Mouse (Mus musculus): ENCODE measurements at regions not wholly inside any gene's neighbourhood (a gene's known extent, or its start where the extent isn't known, plus 50 kb on each side); places are given as distances from the start of the nearest gene placed in this dataset.

GRCm38 (mm10) chr14:114808621-114809020, 283.4 kb upstream of the Gpc5 start:
- DNase-seq (ENCODE audit: extremely low spot score), result no peak

DNA sequence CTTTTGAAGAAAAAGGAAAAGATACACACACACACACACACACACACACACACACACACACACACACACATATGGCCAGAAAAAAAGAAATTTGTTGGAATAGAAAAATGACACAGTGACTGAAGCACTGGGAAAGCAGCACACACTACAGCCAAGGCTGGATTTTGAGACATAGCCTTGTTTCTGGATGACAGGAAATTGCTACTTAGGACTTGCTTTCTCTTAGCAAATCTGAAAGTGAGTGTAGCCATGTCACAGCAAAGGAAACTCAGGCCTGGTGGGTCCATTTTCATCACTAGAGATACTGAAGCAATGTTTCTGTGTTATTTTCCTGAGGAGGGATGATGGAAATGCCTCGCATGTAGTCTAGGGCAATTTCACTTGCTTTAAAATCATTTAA, 271.3 kb upstream of the Gpc5 start:
- peak; percentile 44 for DNase-seq (ENCODE audit: extremely low spot score)

DNA sequence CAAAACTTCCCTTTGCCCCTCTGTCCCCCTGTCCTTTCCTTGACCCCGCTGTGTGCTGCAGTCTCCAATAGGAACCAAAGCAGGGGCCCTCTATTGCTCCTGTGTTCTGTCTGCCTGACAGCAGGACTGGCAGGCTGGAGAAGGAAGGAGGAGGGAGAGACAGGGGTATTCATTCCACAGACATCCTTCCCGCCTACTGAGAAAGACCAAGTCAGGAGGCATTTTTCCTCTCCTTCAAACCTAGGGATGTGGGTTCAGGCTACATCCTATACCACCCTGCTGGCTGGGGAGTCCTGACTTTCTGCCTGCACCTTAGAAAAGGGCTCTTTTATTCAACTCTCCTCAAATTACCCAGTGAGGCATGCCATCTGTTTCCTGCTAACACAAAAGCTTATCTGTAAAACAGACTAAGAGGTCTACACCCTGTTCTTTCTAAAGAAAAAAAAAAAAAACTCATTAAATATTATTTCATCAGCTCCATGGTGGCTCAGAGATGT, 270.9 kb upstream of the Gpc5 start:
- DNase-seq (ENCODE audit: extremely low spot score), result peak; percentile 77

- no peak for DNase-seq (ENCODE audit: extremely low spot score)
Observed at GRCm38 (mm10) chr14:114821672-114822071, 270.3 kb upstream of the Gpc5 start.

DNA sequence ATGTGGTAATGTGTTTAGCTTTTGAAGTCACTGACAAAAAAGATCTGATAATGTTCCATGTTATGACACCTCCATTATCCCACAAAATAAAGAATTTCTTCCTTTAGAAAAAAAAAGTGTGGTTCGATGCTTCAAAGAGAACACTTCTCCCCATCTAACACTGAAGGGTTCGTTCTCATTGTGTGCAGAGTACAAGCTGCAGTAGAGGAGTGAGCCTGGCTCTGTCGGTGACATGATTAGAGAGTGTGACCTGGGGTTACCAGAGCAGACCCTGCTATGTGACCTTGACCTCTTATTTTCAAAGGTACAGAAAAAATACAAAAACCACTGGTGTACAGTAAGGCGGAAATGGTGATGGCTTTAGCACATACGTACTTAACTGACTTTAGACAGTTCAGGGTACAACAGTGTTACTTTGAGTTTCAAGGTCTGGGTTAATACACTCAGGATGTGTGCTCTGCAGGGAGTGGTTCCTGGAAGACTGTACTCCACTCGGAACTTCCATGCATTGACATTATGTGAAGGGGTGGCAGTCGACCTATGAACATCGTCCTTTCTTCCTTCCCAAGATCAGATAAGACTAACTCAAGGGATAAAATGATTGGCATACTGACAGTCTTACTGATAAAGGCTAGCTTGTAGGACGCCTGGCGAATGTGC, 265.2 kb upstream of the Gpc5 start:
- peak; percentile 8 for DNase-seq (ENCODE audit: extremely low spot score)

- peak; percentile 61 for DNase-seq (ENCODE audit: extremely low spot score)
Observed at GRCm38 (mm10) chr14:114829310-114829709, 262.7 kb upstream of the Gpc5 start.

GRCm38 (mm10) chr14:114832987-114833386, 259.0 kb upstream of the Gpc5 start:
- DNase-seq (ENCODE audit: extremely low spot score), result no peak

GRCm38 (mm10) chr14:114836723-114837349, 255.2 kb upstream of the Gpc5 start:
- DNase-seq (ENCODE audit: extremely low spot score), result no peak

DNA sequence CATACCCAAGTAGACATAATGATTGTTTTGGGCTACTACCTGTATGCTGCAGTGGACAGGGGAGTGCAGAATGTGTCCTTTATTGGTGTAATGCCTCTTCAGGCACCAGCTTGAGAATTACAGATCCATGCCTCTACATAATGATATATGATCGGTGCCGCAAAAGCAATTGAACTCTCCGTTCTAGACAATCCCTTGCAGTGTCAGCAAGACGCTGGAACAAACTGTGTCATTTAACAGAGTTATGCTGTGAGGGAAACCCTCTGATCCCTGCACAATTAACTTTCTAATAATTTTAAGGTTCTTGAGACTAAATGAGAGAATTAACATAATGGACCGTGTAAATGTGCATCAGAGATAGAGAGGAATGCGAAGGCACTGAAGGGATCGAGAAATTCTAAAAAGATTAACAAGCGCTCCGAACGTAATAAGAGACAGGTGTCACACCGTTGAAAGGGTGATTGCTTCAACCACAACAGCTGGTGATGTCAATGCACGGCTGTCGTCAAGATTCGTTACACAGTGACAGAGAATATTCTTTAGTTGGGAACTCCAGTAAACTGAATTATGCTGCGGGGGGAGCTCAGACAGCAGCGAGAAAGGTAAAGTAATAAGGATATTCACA, 254.3 kb upstream of the Gpc5 start:
- no peak for DNase-seq (ENCODE audit: extremely low spot score)

DNA sequence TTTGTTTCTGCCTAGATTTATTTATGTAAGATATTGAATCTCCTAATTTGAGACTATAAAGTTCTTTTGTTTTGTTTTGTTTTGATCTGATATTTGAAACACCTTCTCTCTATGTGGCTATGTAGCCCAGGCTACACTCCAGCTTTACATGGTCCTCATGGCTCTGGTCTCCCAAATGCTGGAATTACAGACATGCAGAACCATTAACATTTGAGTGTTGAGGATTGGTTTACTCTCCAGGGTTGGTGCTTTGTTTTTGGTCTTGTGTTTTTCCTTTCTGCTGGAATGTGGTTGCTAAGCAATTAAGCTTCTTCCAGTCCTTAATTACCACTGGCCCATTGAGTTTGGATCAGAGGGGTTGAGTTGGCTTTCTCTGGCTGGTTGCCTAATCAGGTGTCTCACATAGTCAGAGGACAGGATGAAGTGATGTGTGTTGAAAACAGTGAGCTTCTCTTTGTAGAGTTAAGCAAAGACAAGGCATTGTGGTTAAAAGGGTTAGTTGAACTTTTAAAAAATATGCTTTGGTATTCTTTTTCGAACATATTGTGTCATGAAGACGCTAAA, 252.6 kb upstream of the Gpc5 start:
- DNase-seq (ENCODE audit: extremely low spot score), result no peak

DNA sequence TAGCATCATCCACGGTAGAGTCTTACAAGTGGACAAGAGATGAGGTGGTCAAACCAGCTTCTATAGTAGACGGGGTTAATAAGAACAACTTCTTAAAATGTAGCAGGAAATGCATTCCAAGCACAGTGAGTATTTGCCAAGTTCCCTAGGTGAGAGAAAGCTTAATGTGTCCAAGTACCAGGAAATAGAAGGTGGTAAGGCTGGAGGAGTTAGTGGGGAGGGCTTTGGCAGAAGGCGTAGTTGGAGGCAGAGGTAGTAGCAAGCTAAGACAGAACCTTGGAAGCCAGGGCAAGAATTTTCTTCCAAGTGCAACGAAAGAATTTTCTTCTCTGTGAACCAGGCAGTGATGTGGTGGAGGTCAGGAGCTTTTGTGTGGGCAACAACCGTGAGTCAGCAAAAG, 251.2 kb upstream of the Gpc5 start:
- no peak for DNase-seq (ENCODE audit: extremely low spot score)

GRCm38 (mm10) chr14:114841552-114841951, 250.5 kb upstream of the Gpc5 start:
- no peak for DNase-seq (ENCODE audit: extremely low spot score)

GRCm38 (mm10) chr14:114842327-114842726, 249.7 kb upstream of the Gpc5 start:
- no peak for DNase-seq (ENCODE audit: extremely low spot score)

GRCm38 (mm10) chr14:114843105-114843743, 248.8 kb upstream of the Gpc5 start:
- DNase-seq (ENCODE audit: extremely low spot score), result no peak

DNA sequence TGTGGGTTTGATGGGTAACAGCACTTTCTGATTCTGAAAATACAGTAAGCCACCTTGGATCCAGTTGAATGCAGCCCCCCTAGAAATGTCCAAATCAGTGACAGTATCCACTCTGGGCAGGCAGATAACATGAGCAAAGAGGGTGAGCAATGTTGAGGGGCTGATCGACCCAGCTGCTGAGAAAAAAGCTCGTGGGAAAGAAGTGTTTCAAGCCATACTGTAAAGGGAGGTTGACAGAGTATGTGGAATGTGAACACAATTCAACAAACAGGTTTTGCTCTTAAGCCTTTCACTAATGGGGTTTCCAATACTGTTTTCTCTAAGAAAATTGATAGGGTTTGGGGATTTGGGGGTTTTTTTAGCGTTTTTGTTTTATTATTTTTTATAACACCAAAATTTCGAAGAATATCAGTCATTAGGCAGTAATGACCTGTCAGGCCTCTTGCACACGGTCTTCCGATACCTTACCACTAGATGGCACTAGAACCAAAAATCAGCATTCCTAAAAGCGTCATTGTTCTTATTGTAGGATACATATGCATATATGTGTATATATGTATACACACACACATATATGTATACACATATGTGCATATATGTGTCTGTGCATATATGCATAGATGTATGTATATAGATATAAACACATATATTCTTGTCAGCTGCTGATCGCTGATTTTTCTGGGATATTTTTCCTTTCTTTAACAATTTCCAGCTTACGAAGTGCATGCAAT, 237.5 kb upstream of the Gpc5 start:
- DNase-seq (ENCODE audit: extremely low spot score), result peak; percentile 51

DNA sequence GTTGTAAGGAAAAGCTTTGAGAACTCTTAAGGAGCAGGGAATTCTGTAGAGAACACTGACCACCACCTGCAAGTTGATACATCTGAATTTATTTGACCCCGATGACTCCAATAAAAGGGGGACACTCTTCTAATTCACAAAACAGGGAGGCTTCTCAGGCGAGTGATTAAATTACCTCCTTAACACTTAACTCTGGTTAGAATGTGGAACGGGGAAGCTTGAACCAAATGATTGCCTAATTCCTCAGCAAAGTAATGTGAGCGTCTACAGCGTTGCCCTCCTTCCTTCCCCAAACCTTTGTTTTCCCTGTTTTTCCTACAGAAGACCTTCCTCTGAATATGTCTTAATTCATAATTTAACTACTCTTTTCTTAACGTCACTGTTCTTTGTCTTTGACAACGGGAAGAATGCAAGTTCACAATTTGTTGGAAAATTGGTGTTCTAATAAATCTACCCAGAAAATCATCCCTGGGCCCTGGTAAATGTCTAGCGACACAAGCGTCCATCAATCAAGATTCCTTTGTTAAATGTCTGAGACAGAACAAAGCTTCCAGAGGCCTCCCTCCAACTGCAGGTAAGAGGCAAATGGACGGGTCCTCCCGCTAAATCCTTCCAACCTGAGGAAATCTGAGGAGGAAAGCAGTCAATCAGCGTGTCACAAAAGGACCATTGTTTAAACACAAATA, 236.8 kb upstream of the Gpc5 start:
- DNase-seq (ENCODE audit: extremely low spot score), result peak; percentile 58

DNA sequence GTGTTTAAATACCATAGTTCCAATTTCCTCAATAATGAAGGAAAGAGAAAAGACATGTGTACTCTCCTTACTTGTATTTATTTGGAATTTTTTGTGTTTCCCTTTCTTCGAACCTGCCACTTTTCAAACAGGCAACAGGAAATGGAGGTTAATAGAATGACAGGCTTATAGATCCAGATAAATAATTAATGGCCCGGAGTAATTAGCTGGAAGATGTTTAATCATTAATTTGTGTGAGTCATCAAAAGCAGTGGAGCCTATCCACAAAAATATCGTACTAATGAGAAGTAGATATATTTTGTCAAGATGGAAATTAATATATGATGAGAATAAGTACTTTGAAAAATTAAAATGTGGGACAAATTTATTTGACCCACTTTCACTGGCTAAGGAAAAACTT, 236.3 kb upstream of the Gpc5 start:
- no peak for DNase-seq (ENCODE audit: extremely low spot score)

DNA sequence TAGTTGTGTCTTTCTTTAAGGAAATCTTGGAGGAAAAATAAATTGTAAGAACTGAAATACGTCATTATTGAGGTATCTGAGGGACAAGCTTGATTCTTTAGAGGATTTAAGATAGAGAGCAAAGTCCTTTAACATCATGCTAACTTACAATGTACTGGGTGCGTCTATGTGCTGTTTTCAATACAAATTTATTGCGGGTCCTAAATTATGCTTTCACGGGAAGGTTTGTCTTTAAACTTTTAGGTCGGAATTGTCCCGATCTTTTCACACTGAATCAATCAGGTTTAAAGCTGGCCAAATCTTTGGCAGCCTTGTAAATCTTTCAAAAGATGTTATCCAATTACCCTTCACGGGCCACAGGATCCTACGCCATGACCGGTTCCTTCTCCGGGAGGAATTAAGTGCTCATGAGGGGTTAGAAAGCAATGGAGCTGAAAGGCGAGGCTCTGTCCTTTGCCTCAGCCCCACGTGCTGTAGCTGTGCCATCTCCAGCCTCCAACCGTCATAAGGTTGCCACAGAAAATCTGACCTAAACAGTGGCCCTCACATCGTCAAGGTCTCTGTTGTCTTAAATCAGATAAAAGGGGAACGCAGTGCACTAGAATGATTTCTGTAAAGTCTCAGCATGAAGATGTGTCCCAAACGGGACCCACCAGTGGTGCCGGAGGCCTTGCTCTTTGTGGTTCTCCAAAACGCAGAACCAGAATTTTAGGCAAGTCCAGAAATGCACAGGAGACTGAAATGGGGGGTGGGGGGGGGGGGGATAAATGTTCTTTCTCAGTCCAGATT, 235.6 kb upstream of the Gpc5 start:
- peak; percentile 68 for DNase-seq (ENCODE audit: extremely low spot score)

- DNase-seq (ENCODE audit: extremely low spot score), result peak; percentile 84
Observed at GRCm38 (mm10) chr14:114857171-114857570, 234.8 kb upstream of the Gpc5 start.

DNA sequence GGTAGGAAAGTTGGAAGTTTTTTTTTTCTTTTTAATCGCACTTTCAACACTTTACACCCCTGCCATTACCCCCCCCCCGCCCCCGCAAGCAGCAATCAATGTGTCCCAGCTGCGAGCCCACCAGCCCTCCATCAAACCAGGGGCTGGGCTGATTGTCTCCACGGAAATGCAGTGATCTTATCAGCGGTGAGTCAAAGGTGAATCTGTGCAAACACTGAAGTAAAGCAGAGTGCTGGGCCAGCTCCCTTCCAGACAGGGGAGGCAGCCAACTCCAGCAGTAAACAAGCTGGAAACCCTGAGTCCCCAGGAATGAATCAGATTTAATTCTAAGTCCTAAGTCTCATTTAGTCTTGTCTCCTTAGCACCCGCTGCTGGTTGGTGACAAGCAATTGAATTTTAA, 234.3 kb upstream of the Gpc5 start:
- peak; percentile 76 for DNase-seq (ENCODE audit: extremely low spot score)
